Mouse (Mus musculus) spleen, embryonic (tissue): ENCODE results near the gene Ahsg.

Experiments used
- CTCF ChIA-PET: fragments of 350-600 bp; sonication (Branson Sonifier 250); formaldehyde crosslinking; loops from one replicate; lab custom pipeline; 2022; lab: Charles Lee

Gene Ahsg

GRCm38 (mm10) chr16:22886726-22887125 lies 4.4 kb upstream of the Ahsg start:
- CTCF ChIA-PET = no interaction called here

- CTCF ChIA-PET = no interaction called here
Observed at GRCm38 (mm10) chr16:22888835-22889234, 2.2 kb upstream of the Ahsg start.

- CTCF ChIA-PET = no interaction called here
Observed at GRCm38 (mm10) chr16:22889716-22890115, 1.4 kb upstream of the Ahsg start.

GRCm38 (mm10) chr16:22891733-22892154 lies 667 bp downstream of the Ahsg start:
- CTCF ChIA-PET = no interaction called here

- CTCF ChIA-PET = no interaction called here
Observed at GRCm38 (mm10) chr16:22894095-22894494, 3.0 kb downstream of the Ahsg start.

- CTCF ChIA-PET = no interaction called here
Observed at GRCm38 (mm10) chr16:22896618-22897017, 5.5 kb downstream of the Ahsg start.

GRCm38 (mm10) chr16:22899346-22899745 lies 8.3 kb downstream of the Ahsg start:
- CTCF ChIA-PET = no interaction called here

GRCm38 (mm10) chr16:22899866-22900570 lies 8.9 kb downstream of the Ahsg start:
- CTCF ChIA-PET = no interaction called here

- CTCF ChIA-PET = no interaction called here
Observed at GRCm38 (mm10) chr16:22901326-22901725, 10.2 kb downstream of the Ahsg start.

- CTCF ChIA-PET = no interaction called here
Observed at GRCm38 (mm10) chr16:22909290-22909689, 18.2 kb downstream of the Ahsg start.

- CTCF ChIA-PET = no interaction called here
Observed at GRCm38 (mm10) chr16:22911986-22912385, 20.9 kb downstream of the Ahsg start.

- CTCF ChIA-PET = no interaction called here
Observed at GRCm38 (mm10) chr16:22912886-22913285, 21.8 kb downstream of the Ahsg start.

GRCm38 (mm10) chr16:22914276-22914675 lies 23.2 kb downstream of the Ahsg start:
- CTCF ChIA-PET = no interaction called here

- CTCF ChIA-PET = no interaction called here
Observed at GRCm38 (mm10) chr16:22918034-22918433, 27.0 kb downstream of the Ahsg start, which contains the start of gene Fetub. Gene Fetub (plus strand): TSS chr16:22918334.

GRCm38 (mm10) chr16:22918664-22919312 lies 27.7 kb downstream of the Ahsg start:
- CTCF ChIA-PET = no interaction called here

GRCm38 (mm10) chr16:22919971-22920854 lies 29.1 kb downstream of the Ahsg start:
- CTCF ChIA-PET = no interaction called here

GRCm38 (mm10) chr16:22921761-22922160 lies 30.7 kb downstream of the Ahsg start:
- CTCF ChIA-PET = no interaction called here

GRCm38 (mm10) chr16:22922433-22922832 lies 31.4 kb downstream of the Ahsg start:
- CTCF ChIA-PET = no interaction called here

GRCm38 (mm10) chr16:22929575-22929974 lies 38.5 kb downstream of the Ahsg start:
- CTCF ChIA-PET = no interaction called here

GRCm38 (mm10) chr16:22931431-22932200 lies 40.5 kb downstream of the Ahsg start:
- CTCF ChIA-PET = no interaction called here

- CTCF ChIA-PET = no interaction called here
Observed at GRCm38 (mm10) chr16:22937631-22938030, 46.6 kb downstream of the Ahsg start.

GRCm38 (mm10) chr16:22938541-22938940 lies 47.5 kb downstream of the Ahsg start:
- CTCF ChIA-PET = no interaction called here
